8 mouse cellular contexts compared by ENCODE assay signal in genomic region chr17:46646322-46646662, GRCm38 (mm10). TPM values are rescaled to one million over a fixed set of nuclear protein-coding genes. Genes with fewer than 3 reads are reported as not detected.
DNase-seq lines count a peak whose midpoint lies in the region; ATAC-seq lines count a peak whose summit lies in the region.

No protein-coding gene starts in this region.

- no peak; the same call in 1 of the 2 replicates for ATAC-seq in kidney, embryonic 16.5 days (ENCODE audit: low FRiP score, low TSS enrichment)
- no peak for ATAC-seq in hindbrain, embryonic 16.5 days
- no peak for ATAC-seq in midbrain, embryonic 15.5 days (replicated peaks)

- H3K27ac ChIP-seq in kidney, embryonic 16.5 days (ENCODE audit: low read length) = peak overlapping the region; percentile 88
- H3K27ac ChIP-seq in hindbrain, embryonic 16.5 days (ENCODE audit: low read depth, low read length) = peak overlapping the region; percentile 90
- peak overlapping the region; percentile 90 for H3K27ac ChIP-seq in midbrain, embryonic 15.5 days

- peaks cover 19% of the 10 kb centered on the region; the same call in 1 of the 2 replicates for H3K36me3 ChIP-seq in kidney, embryonic 16.5 days (ENCODE audit: insufficient read depth, low read length)
- H3K36me3 ChIP-seq in hindbrain, embryonic 16.5 days (ENCODE audit: control insufficient read depth, insufficient read depth, low read length) = peaks cover 9% of the 10 kb centered on the region
- peaks cover 8% of the 10 kb centered on the region for H3K36me3 ChIP-seq in midbrain, embryonic 15.5 days (replicated peaks)

- H3K9me3 ChIP-seq in kidney, embryonic 16.5 days (ENCODE audit: low read length) = no peaks in the 10 kb centered on the region
- H3K9me3 ChIP-seq in hindbrain, embryonic 16.5 days (ENCODE audit: control insufficient read depth, low read length) = no peaks in the 10 kb centered on the region
- no peaks in the 10 kb centered on the region for H3K9me3 ChIP-seq in midbrain, embryonic 15.5 days

- H3K4me2 ChIP-seq in kidney, embryonic 16.5 days (replicated peaks; ENCODE audit: low read depth, low read length) = peak overlapping the region; percentile 88
- peak overlapping the region; percentile 94 for H3K4me2 ChIP-seq in hindbrain, embryonic 16.5 days (ENCODE audit: low read length)
- peak overlapping the region; percentile 66 for H3K4me2 ChIP-seq in midbrain, embryonic 15.5 days

- peaks cover 36% of the 10 kb centered on the region for H3K4me1 ChIP-seq in kidney, embryonic 16.5 days (ENCODE audit: insufficient read depth, low read length)
- H3K4me1 ChIP-seq in hindbrain, embryonic 16.5 days (ENCODE audit: control insufficient read depth, insufficient read depth, low read depth, low read length) = peaks cover 27% of the 10 kb centered on the region
- H3K4me1 ChIP-seq in midbrain, embryonic 15.5 days = peaks cover 41% of the 10 kb centered on the region

- H3K27me3 ChIP-seq in kidney, embryonic 16.5 days (ENCODE audit: insufficient read depth, low read length) = no peaks in the 10 kb centered on the region
- no peaks in the 10 kb centered on the region for H3K27me3 ChIP-seq in hindbrain, embryonic 16.5 days (replicated peaks; ENCODE audit: control insufficient read depth, insufficient read depth, low read length)
- H3K27me3 ChIP-seq in midbrain, embryonic 15.5 days (replicated peaks) = no peaks in the 10 kb centered on the region

- peak overlapping the region; percentile 96 for H3K4me3 ChIP-seq in kidney, embryonic 16.5 days (ENCODE audit: low read length)
- H3K4me3 ChIP-seq in hindbrain, embryonic 16.5 days (ENCODE audit: low read length) = peak overlapping the region; percentile 77
- H3K4me3 ChIP-seq in midbrain, embryonic 15.5 days = peak overlapping the region; percentile 72

- WGBS in kidney, embryonic 16.5 days = 0% methylated on average over 19 of the region's 19 CpGs
- under 1% methylated on average over 19 of the region's 19 CpGs for WGBS in hindbrain, embryonic 16.5 days
- 0% methylated on average over 19 of the region's 19 CpGs for WGBS in midbrain, embryonic 15.5 days

- intact Hi-C loops in left cerebral cortex, postnatal 14 days (cut with DNase I) = loop anchor here (5.0 kb wide), 1 partner anchor 99 kb away; the partner anchor contains the start of gene Cul9

- peak overlapping the region; percentile 89 for H3K9ac ChIP-seq in kidney, embryonic 16.5 days (replicated peaks; ENCODE audit: low read length)
- peak overlapping the region; percentile 79 for H3K9ac ChIP-seq in hindbrain, embryonic 16.5 days (ENCODE audit: low read depth, low read length)
- peak overlapping the region; percentile 67 for H3K9ac ChIP-seq in midbrain, embryonic 15.5 days

- DNase-seq in kidney, postnatal 36 days = no peak
- DNase-seq in c-Kit-positive CD71-negative TER-119-negative erythroid progenitor cells, embryonic 14.5 days (ENCODE audit: low read depth) = peak; percentile 58
- DNase-seq in left cerebral cortex, adult 11 months (ENCODE audit: low spot score) = no peak
- no peak for DNase-seq in left cerebral cortex, postnatal 14 days (ENCODE audit: low spot score in 2 of 2)
- no peak for DNase-seq in ovary, postnatal 36 days (ENCODE audit: low spot score)

RNA-seq across cellular contexts. Expression of gene Mrpl2, which starts 0.3 kb away (rescaled TPM):
- polyA plus RNA-seq in kidney, embryonic 16.5 days (2015; fragmentation: Nextera tagmentation; extraction: Ambion mirVana) = 118 and 123 TPM in 2 replicates
- polyA plus RNA-seq in hindbrain, embryonic 16.5 days (2015; fragmentation: Nextera tagmentation; extraction: Ambion mirVana) = 64.5 and 73.7 TPM in 2 replicates
- polyA plus RNA-seq in midbrain, embryonic 15.5 days (2015; fragmentation: Nextera tagmentation; extraction: Ambion mirVana) = 60.6 and 74.5 TPM in 2 replicates
- 10 to 100 TPM; 45.6 to 54.2 TPM for total RNA-seq in left cerebral cortex, postnatal 14 days (2021)

RNA-seq across cellular contexts. Expression of gene Klc4, which starts 0.5 kb away (rescaled TPM):
- polyA plus RNA-seq in kidney, embryonic 16.5 days (2015; fragmentation: Nextera tagmentation; extraction: Ambion mirVana) = 49.7 and 58.0 TPM in 2 replicates
- polyA plus RNA-seq in hindbrain, embryonic 16.5 days (2015; fragmentation: Nextera tagmentation; extraction: Ambion mirVana) = 32.3 and 34.1 TPM in 2 replicates
- polyA plus RNA-seq in midbrain, embryonic 15.5 days (2015; fragmentation: Nextera tagmentation; extraction: Ambion mirVana) = 42.5 and 44.5 TPM in 2 replicates
- 10 to 100 TPM; 15.8 to 16.5 TPM for total RNA-seq in left cerebral cortex, postnatal 14 days (2021)

RNA-seq across cellular contexts. Expression of gene Cul7, which starts 3.8 kb away (rescaled TPM):
- 62.2 and 68.2 TPM in 2 replicates for polyA plus RNA-seq in kidney, embryonic 16.5 days (2015; fragmentation: Nextera tagmentation; extraction: Ambion mirVana)
- 39.9 and 45.4 TPM in 2 replicates for polyA plus RNA-seq in hindbrain, embryonic 16.5 days (2015; fragmentation: Nextera tagmentation; extraction: Ambion mirVana)
- 44.7 and 46.3 TPM in 2 replicates for polyA plus RNA-seq in midbrain, embryonic 15.5 days (2015; fragmentation: Nextera tagmentation; extraction: Ambion mirVana)
- total RNA-seq in left cerebral cortex, postnatal 14 days (2021) = 10 to 100 TPM; 30.2 to 33.4 TPM

RNA-seq across cellular contexts. Expression of gene Ptk7, which starts 17.0 kb away (rescaled TPM):
- 153 and 157 TPM in 2 replicates for polyA plus RNA-seq in kidney, embryonic 16.5 days (2015; fragmentation: Nextera tagmentation; extraction: Ambion mirVana)
- polyA plus RNA-seq in hindbrain, embryonic 16.5 days (2015; fragmentation: Nextera tagmentation; extraction: Ambion mirVana) = 25.9 and 36.1 TPM in 2 replicates
- 33.6 and 34.8 TPM in 2 replicates for polyA plus RNA-seq in midbrain, embryonic 15.5 days (2015; fragmentation: Nextera tagmentation; extraction: Ambion mirVana)
- 10 to 100 TPM; 13.8 to 13.9 TPM for total RNA-seq in left cerebral cortex, postnatal 14 days (2021)

RNA-seq across cellular contexts. Expression of gene Rrp36, which starts 27.9 kb away (rescaled TPM):
- 69.2 and 69.6 TPM in 2 replicates for polyA plus RNA-seq in kidney, embryonic 16.5 days (2015; fragmentation: Nextera tagmentation; extraction: Ambion mirVana)
- 51.4 and 54.8 TPM in 2 replicates for polyA plus RNA-seq in hindbrain, embryonic 16.5 days (2015; fragmentation: Nextera tagmentation; extraction: Ambion mirVana)
- 49.9 and 50.8 TPM in 2 replicates for polyA plus RNA-seq in midbrain, embryonic 15.5 days (2015; fragmentation: Nextera tagmentation; extraction: Ambion mirVana)
- total RNA-seq in left cerebral cortex, postnatal 14 days (2021) = 10 to 100 TPM; 14.1 to 15.7 TPM
